Mouse (Mus musculus) c-Kit-negative CD71-positive TER-119-positive erythroid progenitor cells, embryonic 14.5 days (primary cell): ENCODE results near the gene Nmt1.

Source experiments
- DNase-seq: peaks from one replicate; pipeline ENCODE4 v3.0.0-alpha.2; 2013; ENCODE audit warnings: low read depth, low spot score

The Nmt1 gene

DNA sequence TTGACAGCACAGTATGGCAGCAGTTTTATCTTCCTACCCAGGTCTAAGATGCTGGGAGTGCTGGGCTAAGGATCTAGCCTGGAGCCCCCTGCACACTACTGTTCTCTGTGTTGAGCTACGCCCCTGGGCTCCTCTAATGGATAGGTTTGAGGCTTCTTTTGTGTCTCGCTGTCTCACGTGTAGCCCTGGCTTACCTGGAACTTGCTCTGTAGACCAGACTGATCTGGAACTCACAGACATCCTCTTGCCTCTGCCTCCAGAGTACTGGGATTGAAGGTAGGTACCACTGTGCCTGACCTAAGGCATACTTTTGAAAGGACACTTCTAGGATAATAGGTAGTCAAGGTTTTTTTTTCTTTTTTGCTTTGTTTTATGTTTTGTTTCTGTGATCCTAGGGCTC lies 16.0 kb downstream of the Nmt1 start:
- DNase-seq, result no peak

GRCm38 (mm10) chr11:103046286-103046685 lies 18.3 kb downstream of the Nmt1 start:
- DNase-seq, result no peak

- no peak for DNase-seq
Measured at GRCm38 (mm10) chr11:103049611-103050010, 21.6 kb downstream of the Nmt1 start.

DNA sequence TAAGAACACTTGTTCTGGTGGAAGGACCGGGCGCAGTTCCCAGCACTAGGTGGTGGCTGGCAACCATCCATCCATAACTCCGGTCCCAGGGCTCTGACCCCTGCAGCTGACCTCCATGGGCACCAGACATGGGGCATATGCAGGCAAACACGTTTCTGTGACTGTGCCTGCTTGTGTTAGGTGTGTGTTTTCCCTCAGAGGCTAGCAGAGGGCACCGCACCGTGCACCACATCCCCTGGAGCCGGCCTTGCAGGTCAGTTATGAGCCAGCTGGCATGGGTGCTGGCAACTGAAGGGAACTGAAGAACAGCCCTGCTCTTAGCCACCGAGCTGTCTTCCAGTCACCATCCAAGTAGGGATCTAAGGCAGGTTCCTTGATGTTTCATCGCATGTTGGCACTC lies 22.2 kb downstream of the Nmt1 start:
- no peak for DNase-seq

GRCm38 (mm10) chr11:103051249-103051691 lies 23.3 kb downstream of the Nmt1 start:
- DNase-seq, result no peak

DNA sequence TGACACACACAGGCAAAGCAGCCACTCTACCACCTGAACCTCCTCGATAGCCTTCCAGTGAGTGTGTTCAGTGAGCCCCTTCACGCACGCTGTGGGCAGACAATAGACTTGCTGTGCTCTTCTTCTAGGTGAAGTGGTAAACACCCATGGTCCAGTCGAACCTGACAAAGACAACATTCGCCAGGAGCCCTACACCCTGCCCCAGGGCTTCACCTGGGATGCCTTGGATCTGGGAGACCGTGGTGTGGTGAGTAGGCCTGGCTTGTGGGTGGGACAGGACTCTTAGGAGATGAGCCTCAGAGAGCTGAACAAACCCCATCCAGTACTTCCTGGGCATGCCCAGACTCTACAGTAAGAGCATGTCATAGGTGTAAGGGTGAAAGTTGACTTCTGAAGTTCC lies 24.1 kb downstream of the Nmt1 start:
- DNase-seq, result no peak

GRCm38 (mm10) chr11:103053191-103054076 lies 25.4 kb downstream of the Nmt1 start:
- DNase-seq, result no peak

- peak; percentile 64 for DNase-seq
Measured at GRCm38 (mm10) chr11:103054798-103055197, 26.8 kb downstream of the Nmt1 start.

DNA sequence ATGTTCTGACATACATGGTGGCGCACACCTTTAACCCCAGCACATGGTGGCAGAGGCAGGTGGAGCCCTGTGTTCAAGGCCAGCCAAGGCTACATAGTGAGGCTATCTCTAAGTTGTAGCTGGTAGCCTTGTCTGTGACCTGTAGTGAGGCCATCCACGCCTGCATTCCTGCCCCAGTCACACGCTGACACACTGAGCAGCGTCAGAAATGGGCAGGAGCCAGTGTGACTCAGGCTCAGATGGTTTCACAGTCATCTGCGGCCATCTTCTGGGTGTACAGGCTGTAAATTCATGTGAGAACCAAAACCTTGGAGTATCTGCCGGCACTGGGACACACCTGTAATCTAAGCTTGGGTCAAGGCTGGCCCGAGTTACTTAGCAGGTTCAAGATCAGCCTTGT lies 28.6 kb downstream of the Nmt1 start:
- DNase-seq, result no peak

DNA sequence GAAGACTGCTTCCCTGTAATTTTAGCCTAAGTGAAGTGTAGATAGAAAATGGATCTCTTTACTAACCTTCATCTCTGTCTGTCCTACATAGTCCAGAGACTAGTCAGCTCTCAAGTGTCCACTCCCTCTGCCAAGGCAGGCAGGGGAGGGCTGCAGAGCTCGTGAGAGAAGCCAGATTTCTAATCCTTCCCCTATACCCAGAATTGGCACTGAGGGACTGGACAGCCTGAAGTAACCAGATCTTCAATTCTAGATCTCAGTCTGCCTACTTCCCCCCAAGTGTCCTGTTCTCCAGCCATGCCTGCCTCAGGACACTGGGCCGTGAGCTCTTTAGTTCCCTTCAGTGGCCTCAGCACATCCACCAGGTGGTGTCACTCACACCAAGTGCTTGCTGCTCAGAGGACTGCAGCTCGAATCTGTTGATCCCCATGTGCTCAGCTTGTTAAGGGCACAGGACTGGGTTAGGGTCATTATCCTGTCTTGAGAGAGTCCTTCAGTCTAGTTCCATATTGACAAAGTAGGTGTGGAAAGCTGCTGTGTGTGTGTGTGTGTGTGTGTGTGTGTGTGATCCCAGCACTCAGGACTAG lies 30.6 kb downstream of the Nmt1 start:
- DNase-seq, result no peak

DNA sequence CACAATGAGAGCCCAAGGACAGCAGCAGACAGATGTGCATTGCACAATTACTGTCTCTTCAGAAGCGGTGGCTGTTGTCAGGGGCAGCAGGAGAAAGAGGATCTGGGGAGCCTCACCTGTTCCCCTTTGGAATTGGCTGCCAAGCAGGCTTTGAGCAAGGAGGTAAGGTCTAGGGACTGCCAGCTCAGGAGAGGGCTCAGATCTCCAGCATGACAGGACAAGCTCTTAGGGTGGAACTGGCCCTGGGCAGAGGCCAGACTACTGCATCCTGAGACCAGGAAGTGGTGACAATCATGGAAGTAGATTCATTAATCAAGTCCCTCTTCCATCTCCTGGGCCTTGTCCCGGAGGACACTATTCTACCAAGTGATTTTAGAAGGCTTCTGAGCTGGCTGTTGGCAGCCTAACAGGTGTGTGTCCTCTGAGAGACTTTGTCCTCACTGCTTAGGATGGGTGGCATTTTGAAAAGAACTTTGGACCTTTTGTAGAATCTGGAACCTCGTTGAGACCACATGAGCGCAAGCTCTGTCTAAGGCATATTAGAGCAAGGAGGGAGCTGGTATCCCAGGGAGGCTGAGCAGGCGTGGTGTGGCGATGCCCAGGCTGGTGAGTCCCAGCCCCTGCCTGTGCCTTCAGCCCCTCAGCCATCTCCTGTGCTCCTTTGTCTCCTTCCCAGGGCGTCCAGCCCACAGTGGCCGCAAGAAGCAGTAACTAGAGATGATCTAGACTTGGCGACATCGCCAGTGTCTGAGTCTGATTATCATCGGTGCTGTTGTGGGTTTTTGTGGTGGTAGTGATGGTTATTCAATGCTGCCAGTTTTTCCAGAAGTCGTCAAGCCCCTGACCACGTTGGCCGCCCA lies 38.4 kb downstream of the Nmt1 start:
- no peak for DNase-seq

GRCm38 (mm10) chr11:103067051-103067361 lies 39.0 kb downstream of the Nmt1 start:
- DNase-seq, result no peak

GRCm38 (mm10) chr11:103067457-103068001 lies 39.5 kb downstream of the Nmt1 start:
- no peak for DNase-seq

GRCm38 (mm10) chr11:103068272-103068671 lies 40.3 kb downstream of the Nmt1 start:
- DNase-seq, result no peak

DNA sequence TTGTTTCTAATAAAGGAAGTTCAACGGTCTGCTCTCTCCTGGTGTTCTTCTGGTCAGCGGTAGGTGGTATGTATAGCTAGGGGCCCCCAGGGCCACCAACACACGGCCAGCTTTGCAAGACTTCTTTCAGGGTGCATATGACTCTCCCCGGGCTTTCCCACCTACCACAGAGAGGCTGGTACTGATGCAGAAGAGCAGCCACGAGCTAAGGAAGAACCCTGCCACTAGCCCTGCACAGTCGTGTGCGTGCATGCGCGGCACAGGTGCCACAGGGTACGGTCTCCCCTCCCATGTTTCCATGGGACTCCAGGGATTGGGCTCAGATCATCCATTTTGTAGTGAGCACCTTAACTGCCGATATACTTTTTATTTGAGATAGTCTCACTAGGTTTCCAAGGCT lies 40.9 kb downstream of the Nmt1 start:
- DNase-seq, result no peak

DNA sequence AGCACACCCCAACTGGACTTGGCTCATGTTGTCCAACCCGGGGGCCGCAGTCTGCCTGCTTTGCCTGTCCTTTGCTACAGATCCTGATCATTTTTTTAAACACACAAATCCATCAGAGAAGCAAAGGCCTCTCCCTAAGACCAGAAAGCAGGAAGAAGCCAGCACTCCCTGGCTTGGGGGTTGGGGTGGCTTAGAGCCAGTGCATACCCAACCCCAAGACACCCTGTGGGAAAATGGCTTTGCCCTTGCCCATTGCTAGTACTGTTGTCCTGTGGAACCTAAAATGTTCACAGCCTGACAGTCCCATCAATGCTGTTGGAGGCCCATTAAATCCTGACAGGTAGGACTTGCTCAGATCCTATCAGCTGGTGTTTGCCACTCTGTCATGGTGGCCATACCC lies 41.7 kb downstream of the Nmt1 start:
- DNase-seq, result no peak

- DNase-seq, result no peak
Measured at GRCm38 (mm10) chr11:103070322-103070880, 42.4 kb downstream of the Nmt1 start.

DNA sequence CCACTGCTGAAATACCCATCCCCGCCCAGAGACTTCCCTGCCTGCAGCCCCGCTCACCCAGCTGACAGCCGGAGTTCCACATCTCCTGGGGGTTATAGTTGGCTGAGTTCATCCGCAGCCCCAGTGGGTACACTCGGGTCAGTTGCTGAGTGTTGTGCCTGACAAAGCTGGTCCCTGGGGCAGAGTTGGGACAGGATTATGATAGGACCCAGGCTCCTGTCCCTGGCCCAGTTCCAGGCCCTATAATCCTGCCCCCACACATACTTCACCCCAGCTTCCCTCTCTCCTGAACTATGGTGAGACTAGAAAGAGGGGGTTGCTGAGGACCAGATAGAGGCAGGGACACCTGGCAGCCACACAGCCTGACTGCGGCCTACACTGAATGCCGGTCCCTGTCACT lies 45.7 kb downstream of the Nmt1 start:
- DNase-seq, result no peak

GRCm38 (mm10) chr11:103074121-103074650 lies 46.2 kb downstream of the Nmt1 start:
- no peak for DNase-seq

DNA sequence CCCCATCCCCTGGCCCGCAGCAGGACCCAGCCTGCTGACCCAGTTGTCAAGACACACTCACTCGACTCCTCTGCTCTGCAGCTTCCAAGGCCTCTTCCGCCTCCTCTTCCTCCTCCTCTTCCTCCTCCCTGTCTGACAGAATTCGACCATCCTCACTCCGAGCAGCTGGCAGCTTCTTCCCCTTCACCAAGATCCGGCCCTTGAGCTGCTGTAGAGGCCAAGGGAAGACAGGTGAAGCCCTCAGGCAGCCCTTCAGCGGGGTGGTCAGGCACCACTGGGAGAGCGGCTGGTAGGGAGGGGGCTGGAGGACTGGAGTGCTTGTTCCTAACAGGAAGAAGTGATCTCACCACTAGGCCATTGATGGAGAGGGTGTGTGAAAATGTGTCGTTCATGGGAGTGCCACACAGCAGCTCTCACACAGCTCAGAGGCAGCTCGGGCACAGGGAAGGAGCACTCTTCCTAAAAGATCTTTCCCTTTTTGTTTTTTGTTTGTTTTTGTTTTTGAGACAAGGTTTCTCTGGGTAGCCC lies 46.9 kb downstream of the Nmt1 start:
- DNase-seq, result no peak

GRCm38 (mm10) chr11:103076010-103076409 lies 48.0 kb downstream of the Nmt1 start:
- DNase-seq, result no peak
